Mouse (Mus musculus) olfactory bulb, adult 2 months (tissue): Measurements from ENCODE around the gene Tex264.
A peak's percentile ranks its signal among the peaks of the same experiment; 100 is the strongest.

Experiments used
- CTCF ChIP-seq: fragments of 200-500 bp; IDR thresholded peaks from 2 replicates; pipeline ENCODE4 v1.5.1; 2012; ENCODE audit warnings: low read depth, mild to moderate bottlenecking, low read length, moderate library complexity; ENCODE audit not compliant: insufficient read depth
- POLR2A ChIP-seq: fragments of 200-500 bp; IDR thresholded peaks from 2 replicates; pipeline ENCODE4 v1.6.1; 2012; ENCODE audit warnings: mild to moderate bottlenecking, low read depth, low read length, moderate library complexity; ENCODE audit not compliant: insufficient read depth

DNA sequence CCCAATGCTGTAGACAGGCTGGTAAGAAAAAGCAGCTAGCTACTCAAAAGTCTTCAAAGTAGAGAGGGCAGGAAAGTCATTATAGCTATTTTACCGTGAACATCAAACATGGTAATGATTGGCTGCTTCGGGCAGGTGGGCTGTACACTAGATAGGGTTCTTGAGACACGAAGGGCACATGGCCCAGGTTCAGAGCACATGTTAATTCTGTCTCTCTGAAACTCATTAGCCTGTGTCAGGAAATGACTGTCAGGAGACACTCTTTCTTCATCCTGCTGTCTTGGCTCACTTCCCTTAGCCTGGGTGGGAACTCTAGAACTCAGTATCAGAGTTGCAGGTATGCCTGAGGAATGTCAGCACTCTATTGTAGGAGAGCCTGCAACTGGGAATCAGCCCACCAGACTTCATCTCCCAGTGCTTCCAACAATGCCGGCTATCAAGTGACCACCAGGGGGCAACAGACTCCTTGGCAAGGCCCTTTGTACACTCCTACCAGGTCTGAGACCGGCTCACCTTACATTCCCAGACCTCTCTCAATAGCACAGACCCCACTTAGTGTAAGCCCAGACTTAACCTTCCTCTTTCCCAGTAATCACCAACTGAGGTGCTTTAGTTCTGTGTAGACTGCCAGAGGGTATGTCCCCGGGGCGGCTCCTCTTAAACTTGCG is 1.4 kb upstream of the Tex264 start:
- TF ChIP-seq CTCF (peak; percentile 57), POLR2A (no peak)
